Mouse (Mus musculus): Measurements from ENCODE around the gene Gm20458. TPM values are rescaled to one million over a fixed set of nuclear protein-coding genes. Genes with fewer than 3 reads are reported as not detected.

Gm20458 gene
- polyA plus RNA-seq, 1 experiment from 2014 or later: 3.0 TPM

DNA sequence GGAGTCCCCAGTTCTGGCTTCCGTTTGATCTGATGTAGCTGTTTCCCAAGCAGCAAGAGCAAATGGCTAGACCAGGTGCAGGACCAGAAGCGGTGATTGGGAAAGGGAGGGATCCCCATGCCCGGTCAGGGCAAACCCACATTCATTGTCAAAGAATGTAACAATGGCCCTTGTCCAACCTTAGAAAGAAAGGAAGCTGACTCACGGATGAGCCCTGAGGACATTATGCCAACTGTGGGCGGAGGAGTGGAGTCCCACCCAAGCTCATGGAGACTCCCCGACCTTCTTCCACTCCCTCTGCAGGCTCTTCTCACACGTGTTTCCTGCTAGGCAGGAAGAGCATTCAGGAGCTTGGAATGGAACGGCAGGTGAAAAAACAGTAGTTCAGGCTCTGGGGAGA lies 52.6 kb downstream of the Gm20458 start:
- Histone ChIP-seq H3K4me1 (ENCODE audit: control insufficient read depth, insufficient read depth, low read length) (no peaks in the 10 kb centered on the region), H3K9me3 (ENCODE audit: control insufficient read depth, low read length) (no peaks in the 10 kb centered on the region), H3K4me3 (ENCODE audit: low read depth, low read length) (no peak overlapping the region), H3K27ac (ENCODE audit: low read depth, low read length) (no peak overlapping the region), H3K9ac (replicated peaks; ENCODE audit: low read depth, low read length) (no peak overlapping the region), H3K4me2 (ENCODE audit: low read depth, low read length) (no peak overlapping the region), H3K36me3 (ENCODE audit: control insufficient read depth, insufficient read depth, low read length) (no peaks in the 10 kb centered on the region), H3K27me3 (ENCODE audit: control insufficient read depth, insufficient read depth, low read length) (no peaks in the 10 kb centered on the region)
- WGBS: 74% methylated on average over 8 of the region's 8 CpGs
- ATAC-seq (ENCODE audit: low read depth): no peak

DNA sequence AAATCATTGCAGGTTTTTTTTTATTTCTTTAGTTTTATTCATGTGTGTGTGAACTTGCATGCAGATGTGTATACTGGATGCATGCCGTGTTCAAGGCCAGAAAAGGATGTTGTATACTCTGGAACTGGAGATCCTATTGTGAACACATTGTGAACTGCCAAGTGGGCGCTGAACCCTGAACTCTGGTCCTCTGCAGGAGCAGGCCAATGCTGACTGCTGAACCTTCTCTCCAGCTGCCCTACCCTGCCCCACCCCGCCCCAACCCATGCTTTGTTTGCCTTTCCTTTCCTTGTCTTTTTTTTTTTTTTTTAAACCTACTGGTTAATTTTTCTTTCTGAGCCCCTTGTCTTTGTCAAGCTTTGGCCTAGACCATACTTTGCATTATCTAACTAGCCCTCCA lies 54.1 kb downstream of the Gm20458 start:
- Histone ChIP-seq H3K4me1 (ENCODE audit: control insufficient read depth, insufficient read depth, low read length) (no peaks in the 10 kb centered on the region), H3K27ac (ENCODE audit: low read depth, low read length) (no peak overlapping the region), H3K4me3 (ENCODE audit: low read depth, low read length) (no peak overlapping the region), H3K9me3 (ENCODE audit: control insufficient read depth, low read length) (no peaks in the 10 kb centered on the region), H3K27me3 (ENCODE audit: control insufficient read depth, insufficient read depth, low read length) (no peaks in the 10 kb centered on the region), H3K9ac (replicated peaks; ENCODE audit: low read depth, low read length) (no peak overlapping the region), H3K36me3 (ENCODE audit: control insufficient read depth, insufficient read depth, low read length) (no peaks in the 10 kb centered on the region), H3K4me2 (ENCODE audit: low read depth, low read length) (no peak overlapping the region)
- ATAC-seq (ENCODE audit: low read depth): no peak
- WGBS: 79% methylated on average over 3 of the region's 3 CpGs

DNA sequence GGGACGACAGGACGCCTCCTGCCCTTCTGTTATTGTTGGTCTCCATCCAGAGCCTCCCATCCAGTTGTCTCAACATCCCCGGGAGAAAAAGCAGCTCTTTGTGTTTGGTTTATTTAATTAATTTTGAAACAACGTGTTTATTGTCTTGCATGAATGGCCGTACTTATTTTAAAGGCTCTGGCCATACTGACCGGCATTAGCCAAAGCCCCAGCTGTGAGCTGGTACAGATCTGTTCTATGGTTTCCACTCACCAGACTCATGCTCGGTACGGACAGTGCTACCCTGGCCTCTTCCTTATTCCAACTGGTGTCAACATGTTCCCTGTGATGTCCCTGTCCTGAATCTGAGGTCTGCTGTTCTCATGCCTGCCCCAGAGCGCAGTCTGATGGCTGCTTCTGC lies 55.1 kb downstream of the Gm20458 start:
- no peak overlapping the region for H3K27ac ChIP-seq (ENCODE audit: low read depth, low read length)
- H3K9me3 ChIP-seq (ENCODE audit: control insufficient read depth, low read length): no peaks in the 10 kb centered on the region
- no peak overlapping the region for H3K9ac ChIP-seq (replicated peaks; ENCODE audit: low read depth, low read length)
- no peak overlapping the region for H3K4me3 ChIP-seq (ENCODE audit: low read depth, low read length)
- H3K36me3 ChIP-seq (ENCODE audit: control insufficient read depth, insufficient read depth, low read length): no peaks in the 10 kb centered on the region
- no peaks in the 10 kb centered on the region for H3K4me1 ChIP-seq (ENCODE audit: control insufficient read depth, insufficient read depth, low read length)
- no peak for ATAC-seq (ENCODE audit: low read depth)
- WGBS: 69% methylated on average over 9 of the region's 9 CpGs
- no peak overlapping the region for H3K4me2 ChIP-seq (ENCODE audit: low read depth, low read length)
- H3K27me3 ChIP-seq (ENCODE audit: control insufficient read depth, insufficient read depth, low read length): no peaks in the 10 kb centered on the region

DNA sequence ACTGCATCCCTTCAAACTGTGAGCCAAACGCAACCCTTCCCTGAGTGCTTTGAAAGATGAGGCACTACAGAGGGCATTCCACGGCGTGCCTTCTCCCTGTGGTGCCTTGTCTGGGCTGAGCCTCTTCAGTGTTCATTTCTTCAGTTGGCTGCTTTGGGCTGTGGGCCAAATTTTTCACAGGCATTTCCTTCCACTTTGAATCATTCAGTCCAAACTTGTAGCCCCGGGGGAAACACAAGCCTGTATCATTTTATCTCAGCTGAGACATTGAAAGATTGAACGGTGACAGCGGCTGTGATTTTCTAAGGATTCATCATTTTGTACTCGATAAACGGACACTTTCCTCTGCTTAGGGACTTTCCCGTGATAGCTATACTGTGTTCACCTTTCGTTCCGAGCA lies 55.8 kb downstream of the Gm20458 start:
- H3K27ac ChIP-seq (ENCODE audit: low read depth, low read length): no peak overlapping the region
- H3K4me3 ChIP-seq (ENCODE audit: low read depth, low read length): no peak overlapping the region
- ATAC-seq (ENCODE audit: low read depth): no peak
- no peaks in the 10 kb centered on the region for H3K27me3 ChIP-seq (ENCODE audit: control insufficient read depth, insufficient read depth, low read length)
- H3K9me3 ChIP-seq (ENCODE audit: control insufficient read depth, low read length): no peaks in the 10 kb centered on the region
- H3K4me1 ChIP-seq (ENCODE audit: control insufficient read depth, insufficient read depth, low read length): no peaks in the 10 kb centered on the region
- 88% methylated on average over 11 of the region's 11 CpGs for WGBS
- H3K4me2 ChIP-seq (ENCODE audit: low read depth, low read length): no peak overlapping the region
- no peak overlapping the region for H3K9ac ChIP-seq (replicated peaks; ENCODE audit: low read depth, low read length)
- no peaks in the 10 kb centered on the region for H3K36me3 ChIP-seq (ENCODE audit: control insufficient read depth, insufficient read depth, low read length)

DNA sequence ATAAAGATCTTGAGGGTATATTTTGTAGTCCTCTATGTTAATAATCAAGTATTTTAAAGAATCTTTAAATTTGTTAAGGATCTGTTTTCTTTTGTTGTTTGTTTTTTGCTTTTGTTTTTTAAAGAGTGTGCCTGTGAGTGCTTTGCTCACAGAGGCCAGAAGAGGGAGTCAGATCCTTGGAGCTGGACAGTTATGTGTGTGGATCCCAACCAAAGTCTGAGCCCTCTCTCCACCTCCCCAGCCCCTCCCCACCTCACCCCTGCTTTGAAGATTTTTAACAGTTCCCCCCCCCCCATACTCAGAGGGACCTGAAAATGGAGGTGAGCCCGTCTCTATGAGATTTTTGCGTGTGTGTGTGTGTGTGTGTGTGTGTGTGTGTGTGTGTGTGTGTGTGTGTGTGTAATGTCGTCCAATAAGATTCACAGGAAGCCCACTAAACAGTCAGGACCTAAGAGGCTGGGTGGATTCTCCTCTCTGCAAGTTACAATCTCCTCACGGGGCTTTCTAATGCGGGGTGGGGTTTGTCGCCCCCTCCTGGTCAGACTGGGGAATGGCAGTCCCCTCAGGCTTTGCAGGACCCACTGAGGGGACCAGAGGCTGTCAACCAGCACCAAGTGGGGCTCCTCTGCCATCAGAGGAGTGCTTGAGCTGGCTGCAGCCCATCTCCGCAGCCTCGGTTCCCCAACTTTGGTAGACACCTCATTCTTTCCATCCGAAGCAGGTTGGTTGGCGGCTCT lies 56.9 kb downstream of the Gm20458 start:
- Histone ChIP-seq H3K27ac (ENCODE audit: low read depth, low read length) (no peak overlapping the region), H3K4me2 (ENCODE audit: low read depth, low read length) (no peak overlapping the region), H3K27me3 (ENCODE audit: control insufficient read depth, insufficient read depth, low read length) (no peaks in the 10 kb centered on the region), H3K4me3 (ENCODE audit: low read depth, low read length) (no peak overlapping the region), H3K36me3 (ENCODE audit: control insufficient read depth, insufficient read depth, low read length) (no peaks in the 10 kb centered on the region), H3K9ac (replicated peaks; ENCODE audit: low read depth, low read length) (no peak overlapping the region), H3K4me1 (ENCODE audit: control insufficient read depth, insufficient read depth, low read length) (no peaks in the 10 kb centered on the region), H3K9me3 (ENCODE audit: control insufficient read depth, low read length) (no peaks in the 10 kb centered on the region)
- no peak for ATAC-seq (ENCODE audit: low read depth)
- 43% methylated on average over 8 of the region's 10 CpGs for WGBS

DNA sequence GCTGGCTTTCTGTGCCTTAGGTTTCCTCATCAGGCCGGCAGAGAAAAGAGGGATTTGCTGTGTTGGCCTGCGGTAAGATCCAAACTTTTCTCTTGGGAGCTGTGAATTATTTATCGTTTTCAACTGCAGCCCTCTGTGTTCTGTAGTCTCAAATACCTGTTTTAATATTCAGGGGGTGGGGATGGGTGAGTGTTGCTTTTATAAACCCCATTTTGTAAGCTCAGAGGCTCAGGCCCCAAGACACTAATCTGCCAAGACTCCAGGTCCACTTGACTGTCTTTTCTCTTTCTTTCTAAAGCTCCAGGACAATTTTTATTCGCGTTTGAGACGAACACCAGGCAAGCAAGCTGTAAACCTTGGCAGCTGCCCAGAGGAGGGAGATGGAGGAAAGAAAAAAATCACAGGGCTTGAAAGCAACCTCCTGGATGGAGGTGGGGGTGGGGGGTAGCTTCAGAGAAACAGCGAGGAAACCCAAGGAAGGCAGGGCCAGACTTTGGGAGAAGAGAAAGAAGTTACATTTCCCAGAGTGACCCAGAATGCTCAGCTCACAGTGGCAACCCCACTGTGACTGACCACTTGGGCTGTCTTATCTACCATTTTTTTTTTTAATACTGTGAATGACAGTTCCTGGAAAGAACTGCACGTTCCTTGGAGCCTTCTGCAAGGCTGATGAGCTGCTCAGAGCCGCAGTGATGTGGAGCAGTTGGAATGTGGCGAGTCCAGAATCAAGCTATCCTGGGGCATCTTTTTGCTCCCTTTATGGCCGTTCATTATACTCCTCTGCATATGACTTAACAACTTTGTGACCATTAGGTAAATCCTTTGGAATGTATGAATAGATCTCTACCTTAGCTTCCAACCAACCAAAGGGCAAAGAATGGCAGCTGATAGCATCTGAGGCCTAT lies 57.8 kb downstream of the Gm20458 start:
- H3K4me3 ChIP-seq (ENCODE audit: low read depth, low read length): no peak overlapping the region
- no peak for ATAC-seq (ENCODE audit: low read depth)
- H3K36me3 ChIP-seq (ENCODE audit: control insufficient read depth, insufficient read depth, low read length): no peaks in the 10 kb centered on the region
- no peak overlapping the region for H3K27ac ChIP-seq (ENCODE audit: low read depth, low read length)
- no peaks in the 10 kb centered on the region for H3K27me3 ChIP-seq (ENCODE audit: control insufficient read depth, insufficient read depth, low read length)
- H3K9me3 ChIP-seq (ENCODE audit: control insufficient read depth, low read length): no peaks in the 10 kb centered on the region
- 58% methylated on average over 11 of the region's 11 CpGs for WGBS
- no peak overlapping the region for H3K4me2 ChIP-seq (ENCODE audit: low read depth, low read length)
- no peaks in the 10 kb centered on the region for H3K4me1 ChIP-seq (ENCODE audit: control insufficient read depth, insufficient read depth, low read length)
- no peak overlapping the region for H3K9ac ChIP-seq (replicated peaks; ENCODE audit: low read depth, low read length)

DNA sequence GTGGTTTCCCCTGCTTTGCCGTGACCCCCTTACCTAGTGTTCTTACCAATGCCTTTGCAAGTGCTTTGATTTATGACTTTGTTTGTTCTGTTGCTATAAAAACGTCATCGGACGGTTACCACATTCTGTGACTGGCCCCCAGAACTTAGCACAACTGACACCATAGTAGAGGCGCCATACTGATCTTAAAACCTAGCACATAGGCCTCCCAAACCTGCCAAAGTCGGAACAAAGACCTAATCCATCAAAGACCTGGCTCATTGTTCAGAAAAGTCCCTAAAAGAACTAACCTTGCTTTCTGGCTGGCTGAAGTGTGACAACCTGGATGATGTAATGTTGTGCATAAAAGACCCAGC lies 58.4 kb downstream of the Gm20458 start:
- ATAC-seq (ENCODE audit: low read depth): no peak
- 48% methylated on average over 6 of the region's 6 CpGs for WGBS
- Histone ChIP-seq H3K4me1 (ENCODE audit: control insufficient read depth, insufficient read depth, low read length) (no peaks in the 10 kb centered on the region), H3K9ac (replicated peaks; ENCODE audit: low read depth, low read length) (no peak overlapping the region), H3K36me3 (ENCODE audit: control insufficient read depth, insufficient read depth, low read length) (no peaks in the 10 kb centered on the region), H3K27me3 (ENCODE audit: control insufficient read depth, insufficient read depth, low read length) (no peaks in the 10 kb centered on the region), H3K27ac (ENCODE audit: low read depth, low read length) (no peak overlapping the region), H3K9me3 (ENCODE audit: control insufficient read depth, low read length) (no peaks in the 10 kb centered on the region), H3K4me3 (ENCODE audit: low read depth, low read length) (no peak overlapping the region), H3K4me2 (ENCODE audit: low read depth, low read length) (no peak overlapping the region)

DNA sequence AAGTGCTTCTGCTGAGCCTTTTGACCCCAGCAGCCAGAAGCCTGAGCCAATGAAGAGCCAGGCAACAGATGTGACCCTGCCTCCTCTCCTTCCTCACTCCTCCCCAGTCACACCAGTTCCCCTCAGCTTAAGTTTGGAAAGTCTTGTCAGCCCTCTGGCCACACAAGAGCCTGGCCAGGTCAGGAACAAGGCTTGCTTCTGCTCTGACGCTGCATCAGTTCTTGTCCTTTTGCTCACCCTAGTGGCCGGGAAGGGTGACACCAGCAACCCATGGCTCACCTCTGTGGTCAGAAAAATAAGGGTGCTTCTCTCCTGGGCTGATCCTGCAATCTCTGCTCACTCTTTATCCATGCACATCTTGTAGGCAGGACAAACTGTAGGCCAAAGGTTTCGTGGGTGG lies 60.0 kb downstream of the Gm20458 start:
- Histone ChIP-seq H3K4me2 (ENCODE audit: low read depth, low read length) (no peak overlapping the region), H3K27me3 (ENCODE audit: control insufficient read depth, insufficient read depth, low read length) (no peaks in the 10 kb centered on the region), H3K4me3 (ENCODE audit: low read depth, low read length) (no peak overlapping the region), H3K4me1 (ENCODE audit: control insufficient read depth, insufficient read depth, low read length) (no peaks in the 10 kb centered on the region), H3K9ac (replicated peaks; ENCODE audit: low read depth, low read length) (no peak overlapping the region), H3K9me3 (ENCODE audit: control insufficient read depth, low read length) (no peaks in the 10 kb centered on the region), H3K36me3 (ENCODE audit: control insufficient read depth, insufficient read depth, low read length) (no peaks in the 10 kb centered on the region), H3K27ac (ENCODE audit: low read depth, low read length) (no peak overlapping the region)
- ATAC-seq (ENCODE audit: low read depth): no peak
- WGBS: 11% methylated on average over 3 of the region's 3 CpGs

DNA sequence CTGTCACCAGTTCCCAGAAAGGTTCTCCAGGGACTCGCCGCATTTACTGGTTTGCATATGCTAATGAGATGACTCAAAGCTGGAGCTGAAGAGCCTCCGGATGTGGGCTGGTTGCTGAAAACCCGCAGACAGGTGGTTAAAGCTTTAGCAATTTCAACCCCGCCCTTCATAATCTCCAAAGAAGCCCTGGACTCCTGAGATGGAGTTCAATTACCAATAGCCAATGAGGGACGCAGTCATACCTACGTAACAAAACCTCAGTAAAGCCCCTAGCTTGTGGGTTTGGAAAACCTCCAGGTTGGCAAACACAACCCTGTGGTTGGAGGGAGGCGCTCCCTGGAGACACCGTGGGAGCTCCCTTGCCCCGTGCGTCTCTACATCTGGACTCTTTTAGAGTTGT lies 61.1 kb downstream of the Gm20458 start:
- no peaks in the 10 kb centered on the region for H3K36me3 ChIP-seq (ENCODE audit: control insufficient read depth, insufficient read depth, low read length)
- no peak overlapping the region for H3K4me2 ChIP-seq (ENCODE audit: low read depth, low read length)
- ATAC-seq (ENCODE audit: low read depth): no peak
- no peaks in the 10 kb centered on the region for H3K27me3 ChIP-seq (ENCODE audit: control insufficient read depth, insufficient read depth, low read length)
- no peak overlapping the region for H3K4me3 ChIP-seq (ENCODE audit: low read depth, low read length)
- WGBS: 18% methylated on average over 11 of the region's 11 CpGs
- H3K9me3 ChIP-seq (ENCODE audit: control insufficient read depth, low read length): no peaks in the 10 kb centered on the region
- no peak overlapping the region for H3K9ac ChIP-seq (replicated peaks; ENCODE audit: low read depth, low read length)
- no peak overlapping the region for H3K27ac ChIP-seq (ENCODE audit: low read depth, low read length)
- no peaks in the 10 kb centered on the region for H3K4me1 ChIP-seq (ENCODE audit: control insufficient read depth, insufficient read depth, low read length)

Measured in neural tube, embryonic 14.5 days (tissue).